Mouse (Mus musculus) embryonic facial prominence, embryonic 12.5 days (tissue): ENCODE data around the gene Olfm1. TPM values are rescaled to one million over a fixed set of nuclear protein-coding genes. Genes with fewer than 3 reads are reported as not detected.

Source experiments
- ATAC-seq: fragments of 200-750 bp; cut with Nextera tagmentation; 2 replicates; pipeline ENCODE4 v1.8.0; 2017; ENCODE audit not compliant: insufficient number of reproducible peaks, insufficient read depth, low FRiP score, low TSS enrichment
- H3K27ac ChIP-seq: fragments of 300-500 bp; sonication (generic); 2 replicates; pipeline ENCODE4 v1.5.1; 2016; ENCODE audit warnings: mild to moderate bottlenecking
- H3K27me3 ChIP-seq: fragments of 300-500 bp; sonication (generic); 2 replicates; pipeline ENCODE4 v1.6.1; 2016; ENCODE audit warnings: mild to moderate bottlenecking, moderate library complexity
- H3K36me3 ChIP-seq: fragments of 300-500 bp; sonication (generic); 2 replicates; pipeline ENCODE4 v1.6.1; 2016; ENCODE audit warnings: mild to moderate bottlenecking
- H3K4me1 ChIP-seq: fragments of 300-500 bp; sonication (generic); 2 replicates; pipeline ENCODE4 v1.6.1; 2016
- H3K4me2 ChIP-seq: fragments of 300-500 bp; sonication (generic); replicated peaks from 2 replicates; pipeline ENCODE4 v1.6.1; 2016; ENCODE audit warnings: mild to moderate bottlenecking, moderate library complexity
- H3K4me3 ChIP-seq: fragments of 300-500 bp; sonication (generic); 2 replicates; pipeline ENCODE4 v1.5.1; 2016; ENCODE audit warnings: mild to moderate bottlenecking
- H3K9ac ChIP-seq: fragments of 300-500 bp; sonication (generic); 2 replicates; pipeline ENCODE4 v1.6.1; 2016; ENCODE audit warnings: mild to moderate bottlenecking, moderate library complexity
- H3K9me3 ChIP-seq: fragments of 300-500 bp; sonication (generic); 2 replicates; pipeline ENCODE4 v1.6.1; 2016; ENCODE audit warnings: mild to moderate bottlenecking, moderate library complexity
- WGBS: fragments of 180-500 bp; shearing (Covaris S2); methylation state at CpG from one replicate; pipeline ENCODE4 v1.1.7; 2016; 5-methylcytosine and 5-hydroxymethylcytosine counted together
- polyA plus RNA-seq: library from polyadenylated mRNA; unstranded; fragments of >200 nt; fragmentation: Nextera tagmentation; extraction: Ambion mirVana; gene quantifications from 2 replicates; pipeline ENCODE4 v1.2.1, GENCODE M21; 2016

The Olfm1 gene
- polyA plus RNA-seq, 1 experiment from 2014 or later: 34.5 TPM

DNA sequence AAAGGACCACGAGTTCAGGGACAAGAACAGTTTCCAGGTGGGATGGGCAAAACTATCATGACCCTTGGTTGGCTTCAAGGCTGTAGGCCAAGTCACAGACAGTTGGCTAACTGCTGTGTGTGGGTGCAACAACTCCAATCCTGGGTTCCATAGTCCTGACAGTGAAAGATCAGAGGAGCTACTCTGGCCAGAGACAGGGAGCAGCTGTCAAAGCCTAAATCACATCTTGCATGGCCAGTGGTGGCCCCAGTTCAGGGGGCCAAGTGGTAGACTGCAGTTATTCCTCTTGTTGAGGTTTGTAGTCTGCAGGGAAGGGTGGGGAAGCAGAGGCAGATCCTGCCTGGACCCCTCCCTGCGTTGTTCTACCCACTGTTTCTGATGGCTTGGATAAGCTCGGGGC, 48.1 kb downstream of the Olfm1 start:
- H3K36me3 ChIP-seq: no peaks in the 10 kb centered on the region
- H3K9ac ChIP-seq: no peak overlapping the region
- H3K27me3 ChIP-seq: no peaks in the 10 kb centered on the region
- no peak overlapping the region for H3K4me2 ChIP-seq
- H3K4me1 ChIP-seq: no peaks in the 10 kb centered on the region
- H3K27ac ChIP-seq: no peak overlapping the region
- 77% methylated on average over 3 of the region's 3 CpGs for WGBS
- no peak for ATAC-seq
- no peaks in the 10 kb centered on the region for H3K9me3 ChIP-seq
- H3K4me3 ChIP-seq: no peak overlapping the region

DNA sequence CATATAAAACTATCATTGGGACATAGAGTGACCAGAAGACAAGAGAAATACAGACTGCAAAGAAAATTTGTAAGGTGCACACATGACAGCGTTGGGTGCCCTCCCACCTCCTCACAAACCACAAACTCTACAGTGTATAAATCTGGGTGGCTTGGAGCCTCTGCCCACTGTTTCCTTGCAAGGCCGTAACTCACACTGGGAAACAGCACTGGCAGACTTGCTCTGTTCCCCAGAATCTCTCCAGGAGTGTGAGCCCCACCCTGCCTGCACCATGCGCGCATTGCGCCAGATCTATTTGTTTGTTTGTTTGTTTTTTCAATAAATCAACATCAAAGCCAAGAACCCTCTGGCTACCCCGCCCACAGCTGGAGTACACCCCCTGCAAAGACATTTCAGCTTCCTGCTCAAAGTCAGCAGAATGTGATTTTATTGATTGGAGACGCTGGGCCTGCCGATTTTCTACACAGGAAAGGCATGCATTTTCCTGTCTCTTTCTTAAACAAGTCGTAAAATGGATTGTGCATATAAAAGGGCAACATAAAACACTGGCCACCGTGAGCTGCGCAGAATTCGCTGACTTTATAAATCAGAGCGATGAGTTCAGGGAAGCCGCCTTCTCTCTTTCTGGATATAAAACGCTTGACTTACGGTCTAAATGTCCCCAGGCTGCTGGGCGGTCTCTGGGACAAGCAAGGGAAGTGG, 48.9 kb downstream of the Olfm1 start:
- no peak overlapping the region for H3K27ac ChIP-seq
- no peaks in the 10 kb centered on the region for H3K9me3 ChIP-seq
- WGBS: 73% methylated on average over 17 of the region's 17 CpGs
- H3K36me3 ChIP-seq: no peaks in the 10 kb centered on the region
- ATAC-seq: no peak
- no peak overlapping the region for H3K4me2 ChIP-seq
- H3K4me1 ChIP-seq: no peaks in the 10 kb centered on the region
- no peak overlapping the region for H3K9ac ChIP-seq
- H3K27me3 ChIP-seq: no peaks in the 10 kb centered on the region
- no peak overlapping the region for H3K4me3 ChIP-seq

DNA sequence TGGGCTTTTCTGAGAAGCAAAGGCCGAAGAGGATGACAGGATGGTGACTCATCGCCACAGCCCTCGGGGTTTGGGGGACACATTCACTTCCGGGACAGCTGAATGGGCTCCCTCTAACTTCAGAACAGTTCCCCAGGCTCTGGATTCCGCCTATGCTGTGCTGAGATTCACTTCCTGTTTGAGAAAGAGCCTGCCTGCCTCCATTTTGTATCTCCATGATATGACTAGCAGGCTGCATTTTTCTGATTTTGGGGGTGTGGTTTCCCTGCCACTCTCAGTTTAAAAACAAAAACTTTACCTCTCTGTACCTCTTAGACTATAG, 49.4 kb downstream of the Olfm1 start:
- H3K9ac ChIP-seq: no peak overlapping the region
- 43% methylated on average over 5 of the region's 5 CpGs for WGBS
- no peak for ATAC-seq
- no peaks in the 10 kb centered on the region for H3K4me1 ChIP-seq
- no peaks in the 10 kb centered on the region for H3K27me3 ChIP-seq
- no peaks in the 10 kb centered on the region for H3K36me3 ChIP-seq
- no peak overlapping the region for H3K4me2 ChIP-seq
- no peak overlapping the region for H3K27ac ChIP-seq
- no peak overlapping the region for H3K4me3 ChIP-seq
- H3K9me3 ChIP-seq: no peaks in the 10 kb centered on the region

DNA sequence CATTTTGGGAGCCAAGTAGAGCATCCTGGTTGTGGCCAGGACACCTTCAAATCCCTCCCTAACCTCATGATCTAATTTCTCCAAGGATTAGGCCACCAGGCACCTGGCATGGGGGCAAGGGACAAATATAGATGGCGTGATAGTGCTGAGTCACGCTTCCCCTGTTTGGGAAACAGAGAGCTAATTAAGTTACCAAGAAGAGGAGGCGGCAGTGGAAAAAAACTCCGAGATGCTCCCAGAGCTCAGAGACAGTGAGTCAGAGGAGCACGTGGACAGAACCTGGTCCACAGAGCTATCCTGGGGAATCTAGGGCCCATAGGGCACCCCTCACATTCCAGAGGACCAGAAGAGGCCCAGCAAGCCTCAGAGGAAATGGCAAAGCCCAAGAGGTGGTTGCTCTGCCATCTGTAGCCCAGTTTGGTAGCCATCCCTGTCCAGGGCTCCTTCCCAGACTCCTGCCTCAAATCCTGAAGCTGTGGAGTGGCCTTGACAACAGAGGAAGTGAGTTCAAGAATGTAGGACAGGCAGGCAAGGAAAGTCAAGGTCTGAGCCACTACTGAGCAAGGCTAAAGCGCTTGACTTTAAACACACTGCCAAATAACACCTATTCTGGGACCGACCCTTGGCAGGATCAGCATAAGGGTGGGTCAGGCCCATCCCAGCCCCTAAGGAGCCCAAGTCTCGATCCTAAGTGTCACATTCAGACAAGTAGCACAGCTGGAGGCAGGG, 52.0 kb downstream of the Olfm1 start:
- H3K27me3 ChIP-seq: no peaks in the 10 kb centered on the region
- no peaks in the 10 kb centered on the region for H3K36me3 ChIP-seq
- ATAC-seq: no peak
- no peak overlapping the region for H3K4me2 ChIP-seq
- H3K27ac ChIP-seq: no peak overlapping the region
- 64% methylated on average over 8 of the region's 8 CpGs for WGBS
- no peaks in the 10 kb centered on the region for H3K4me1 ChIP-seq
- no peak overlapping the region for H3K4me3 ChIP-seq
- H3K9ac ChIP-seq: no peak overlapping the region
- H3K9me3 ChIP-seq: no peaks in the 10 kb centered on the region

- no peak overlapping the region for H3K27ac ChIP-seq
- 74% methylated on average over 5 of the region's 5 CpGs for WGBS
- H3K27me3 ChIP-seq: no peaks in the 10 kb centered on the region
- no peak overlapping the region for H3K4me2 ChIP-seq
- no peak for ATAC-seq
- no peak overlapping the region for H3K4me3 ChIP-seq
- H3K36me3 ChIP-seq: no peaks in the 10 kb centered on the region
- no peaks in the 10 kb centered on the region for H3K9me3 ChIP-seq
- H3K4me1 ChIP-seq: no peaks in the 10 kb centered on the region
- no peak overlapping the region for H3K9ac ChIP-seq
Observed at GRCm38 (mm10) chr2:28246110-28246653, 53.4 kb downstream of the Olfm1 start.

GRCm38 (mm10) chr2:28247098-28247497, 54.3 kb downstream of the Olfm1 start:
- Histone ChIP-seq H3K36me3 (no peaks in the 10 kb centered on the region), H3K4me2 (no peak overlapping the region), H3K4me1 (no peaks in the 10 kb centered on the region), H3K9ac (no peak overlapping the region), H3K27me3 (no peaks in the 10 kb centered on the region), H3K9me3 (no peaks in the 10 kb centered on the region), H3K4me3 (no peak overlapping the region), H3K27ac (no peak overlapping the region)
- 79% methylated on average over 11 of the region's 11 CpGs for WGBS
- no peak for ATAC-seq

GRCm38 (mm10) chr2:28252554-28252953, 59.8 kb downstream of the Olfm1 start:
- Histone ChIP-seq H3K4me2 (no peak overlapping the region), H3K4me1 (no peaks in the 10 kb centered on the region), H3K27me3 (no peaks in the 10 kb centered on the region; the same call in 1 of the 2 replicates), H3K36me3 (no peaks in the 10 kb centered on the region), H3K4me3 (no peak overlapping the region), H3K9me3 (no peaks in the 10 kb centered on the region), H3K27ac (no peak overlapping the region), H3K9ac (no peak overlapping the region)
- no peak for ATAC-seq
- 75% methylated on average over 4 of the region's 4 CpGs for WGBS

- no peaks in the 10 kb centered on the region for H3K4me1 ChIP-seq
- WGBS: 88% methylated on average over 7 of the region's 7 CpGs
Observed at GRCm38 (mm10) chr2:28256029-28256428, 63.2 kb downstream of the Olfm1 start.

GRCm38 (mm10) chr2:28261438-28261837, 68.6 kb downstream of the Olfm1 start:
- H3K36me3 ChIP-seq: no peaks in the 10 kb centered on the region
- no peaks in the 10 kb centered on the region for H3K9me3 ChIP-seq
- ATAC-seq: no peak
- H3K4me2 ChIP-seq: no peak overlapping the region
- no peak overlapping the region for H3K27ac ChIP-seq
- H3K9ac ChIP-seq: no peak overlapping the region
- H3K27me3 ChIP-seq: no peaks in the 10 kb centered on the region
- H3K4me3 ChIP-seq: no peak overlapping the region
- no peaks in the 10 kb centered on the region for H3K4me1 ChIP-seq
- WGBS: 72% methylated on average over 3 of the region's 3 CpGs

More at GRCm38 (mm10) chr2:28256029-28256428, 63.2 kb downstream of the Olfm1 start:
- H3K36me3 ChIP-seq: no peaks in the 10 kb centered on the region
- no peak overlapping the region for H3K4me3 ChIP-seq
- H3K4me2 ChIP-seq: no peak overlapping the region
- H3K27ac ChIP-seq: no peak overlapping the region
- H3K27me3 ChIP-seq: no peaks in the 10 kb centered on the region; the same call in 1 of the 2 replicates
- no peak overlapping the region for H3K9ac ChIP-seq
- H3K9me3 ChIP-seq: no peaks in the 10 kb centered on the region
- no peak for ATAC-seq

- no peak overlapping the region for H3K27ac ChIP-seq
- no peaks in the 10 kb centered on the region for H3K36me3 ChIP-seq
- H3K9me3 ChIP-seq: no peaks in the 10 kb centered on the region
- no peak overlapping the region for H3K4me3 ChIP-seq
- 88% methylated on average over 3 of the region's 3 CpGs for WGBS
- no peak overlapping the region for H3K9ac ChIP-seq
- no peaks in the 10 kb centered on the region for H3K27me3 ChIP-seq
- H3K4me1 ChIP-seq: peaks cover 6% of the 10 kb centered on the region; the same call in 1 of the 2 replicates
- H3K4me2 ChIP-seq: no peak overlapping the region
- no peak for ATAC-seq
Observed at GRCm38 (mm10) chr2:28267776-28268275, 75.0 kb downstream of the Olfm1 start.

DNA sequence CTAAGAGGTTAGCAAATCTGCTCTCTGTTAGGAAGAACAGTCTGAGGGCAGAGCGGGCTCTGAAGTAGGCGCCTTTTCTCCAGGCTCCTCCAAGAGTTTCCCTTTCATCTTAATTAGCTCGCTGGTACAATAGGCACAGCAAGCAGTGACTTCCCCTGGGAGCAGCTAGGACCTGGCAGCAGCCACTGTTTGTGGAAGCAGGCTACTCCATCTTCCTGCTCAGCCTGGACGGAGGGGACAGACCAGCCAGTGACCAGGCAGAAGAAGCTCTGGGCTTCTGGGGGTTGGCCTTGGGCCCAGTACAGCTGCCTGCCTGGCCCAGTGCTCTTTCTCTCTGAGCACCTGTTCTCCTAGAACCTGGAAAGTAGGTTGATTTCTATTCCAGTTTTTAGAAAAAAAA, 77.8 kb downstream of the Olfm1 start:
- Histone ChIP-seq H3K9ac (no peak overlapping the region), H3K4me2 (no peak overlapping the region), H3K36me3 (no peaks in the 10 kb centered on the region), H3K4me1 (peaks cover 6% of the 10 kb centered on the region; the same call in 1 of the 2 replicates), H3K27me3 (no peaks in the 10 kb centered on the region), H3K9me3 (no peaks in the 10 kb centered on the region), H3K4me3 (no peak overlapping the region), H3K27ac (no peak overlapping the region; the same call in 1 of the 2 replicates)
- 12% methylated on average over 4 of the region's 4 CpGs for WGBS
- no peak for ATAC-seq
